Mouse (Mus musculus) thymus, adult 2 months (tissue): ENCODE results near the gene Me1. TPM values are rescaled to one million over a fixed set of nuclear protein-coding genes. Genes with fewer than 3 reads are reported as not detected.

Experiments
- DNase-seq: peaks from one replicate; pipeline ENCODE4 v3.0.0; 2021
- H3K27ac ChIP-seq: fragments of 200-500 bp; 2 replicates; pipeline ENCODE4 v1.5.1; 2012; ENCODE audit warnings: low read length, control low read depth; ENCODE audit not compliant: control insufficient read depth, insufficient read depth
- H3K27me3 ChIP-seq: fragments of 200-500 bp; 2 replicates; pipeline ENCODE4 v1.6.1; 2012; ENCODE audit warnings: mild to moderate bottlenecking, low read length, moderate library complexity, mixed read lengths; ENCODE audit not compliant: control insufficient read depth, insufficient read depth
- H3K36me3 ChIP-seq: fragments of 200-500 bp; 2 replicates; pipeline ENCODE4 v1.6.1; 2012; ENCODE audit warnings: mild to moderate bottlenecking, low read length, moderate library complexity; ENCODE audit not compliant: control insufficient read depth, insufficient read depth
- H3K4me1 ChIP-seq: fragments of 200-500 bp; replicated peaks from 2 replicates; pipeline ENCODE4 v1.6.1; 2012; ENCODE audit warnings: low read length; ENCODE audit not compliant: control insufficient read depth, insufficient read depth
- H3K4me3 ChIP-seq: fragments of 200-500 bp; 2 replicates; pipeline ENCODE4 v1.5.1; 2012; ENCODE audit warnings: mild to moderate bottlenecking, low read length, control low read depth, moderate library complexity; ENCODE audit not compliant: control insufficient read depth, insufficient read depth
- CTCF ChIP-seq: fragments of 200-500 bp; IDR thresholded peaks from 2 replicates; pipeline ENCODE4 v1.5.1; 2012; ENCODE audit warnings: mild to moderate bottlenecking, control low read depth, low read length, moderate library complexity, borderline replicate concordance; ENCODE audit not compliant: control insufficient read depth, poor library complexity, insufficient read depth; ENCODE audit errors: extremely low read depth
- POLR2A ChIP-seq: fragments of 200-500 bp; IDR thresholded peaks from 2 replicates; pipeline ENCODE4 v1.6.1; 2012; ENCODE audit warnings: mild to moderate bottlenecking, low read length, control low read depth, moderate library complexity; ENCODE audit not compliant: control insufficient read depth, poor library complexity, insufficient read depth; ENCODE audit errors: extremely low read depth
- WGBS: fragments of 180-500 bp; shearing (Covaris S2); methylation state at CpG from one replicate; pipeline ENCODE4 v1.1.7; 2018; 5-methylcytosine and 5-hydroxymethylcytosine counted together
- polyA plus RNA-seq: library from polyadenylated mRNA; depleted of rRNA; stranded (reverse); fragments of >200 nt; gene quantifications from 2 replicates; pipeline ENCODE4 v1.2.3, GENCODE M21; 2012

Me1 gene
- polyA plus RNA-seq, 1 experiment: 24.6 TPM

DNA sequence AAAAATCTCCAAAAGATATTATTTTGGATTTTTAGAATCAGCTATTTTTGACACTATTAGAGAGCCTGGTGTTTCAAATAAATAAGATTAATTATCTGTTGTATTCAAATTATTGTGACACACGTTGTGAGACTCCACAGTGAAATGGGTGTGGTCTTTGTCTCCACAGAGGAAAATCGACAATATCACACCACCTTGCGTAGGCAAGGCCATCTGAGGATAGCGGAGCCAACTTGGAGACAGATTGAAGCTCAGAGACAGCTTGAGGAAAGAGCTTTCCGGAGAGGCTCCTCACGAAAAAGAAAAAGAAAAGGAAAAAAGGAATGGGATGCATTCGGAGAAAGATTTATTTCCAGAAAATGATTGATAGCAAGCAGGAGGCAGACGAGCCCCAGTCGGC, 39.0 kb upstream of the Me1 start:
- Histone ChIP-seq H3K36me3 (no peaks in the 10 kb centered on the region), H3K27me3 (no peaks in the 10 kb centered on the region), H3K27ac (no peak overlapping the region), H3K4me1 (no peaks in the 10 kb centered on the region), H3K4me3 (no peak overlapping the region)
- TF ChIP-seq POLR2A (no peak), CTCF (no peak)
- WGBS: 80% methylated on average over 9 of the region's 9 CpGs
- DNase-seq: no peak

DNA sequence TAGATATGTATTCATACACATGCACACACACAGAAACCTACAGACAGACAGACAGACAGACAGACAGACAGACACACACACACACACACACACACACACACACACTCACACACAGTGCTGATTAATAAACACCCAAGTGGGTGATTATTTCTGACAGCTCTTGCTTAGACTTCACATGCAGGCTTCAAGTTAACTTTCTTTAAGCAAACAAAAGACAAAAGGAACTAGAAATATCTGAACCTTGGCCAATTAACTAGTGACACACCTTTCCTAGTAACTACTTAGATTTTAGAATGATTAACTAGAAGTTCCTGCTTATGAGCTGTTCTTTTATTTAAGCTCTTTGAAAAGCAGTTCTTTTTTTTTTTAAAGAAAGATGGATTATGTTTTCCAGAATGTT, 38.6 kb upstream of the Me1 start:
- Histone ChIP-seq H3K27ac (no peak overlapping the region), H3K4me3 (no peak overlapping the region), H3K36me3 (no peaks in the 10 kb centered on the region), H3K4me1 (no peaks in the 10 kb centered on the region), H3K27me3 (no peaks in the 10 kb centered on the region)
- TF ChIP-seq CTCF (no peak), POLR2A (no peak)
- no peak for DNase-seq

DNA sequence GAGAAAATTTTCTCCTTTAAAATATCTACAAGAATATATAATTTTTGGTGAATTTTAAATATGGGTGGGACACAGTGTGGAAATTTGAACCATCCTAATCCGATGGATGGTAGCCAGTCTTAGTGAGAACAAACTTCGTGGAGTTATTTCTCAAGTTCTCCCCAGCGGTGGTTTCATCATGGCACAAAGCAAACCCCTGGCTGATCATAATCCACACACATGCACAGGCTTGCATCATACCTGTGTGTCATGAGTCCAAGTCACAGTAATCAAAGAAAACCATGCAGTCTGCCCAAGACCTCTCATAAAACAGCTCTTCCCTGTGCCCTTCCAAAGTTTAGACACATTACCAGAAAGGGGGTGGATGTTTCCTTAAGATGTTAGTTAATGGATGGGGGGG, 34.1 kb upstream of the Me1 start:
- TF ChIP-seq CTCF (no peak), POLR2A (no peak)
- WGBS: 92% methylated on average over 3 of the region's 3 CpGs
- no peak overlapping the region for H3K27ac ChIP-seq
- no peaks in the 10 kb centered on the region for H3K36me3 ChIP-seq
- H3K4me3 ChIP-seq: no peak overlapping the region
- H3K4me1 ChIP-seq: no peaks in the 10 kb centered on the region
- no peaks in the 10 kb centered on the region for H3K27me3 ChIP-seq
- DNase-seq: no peak

GRCm38 (mm10) chr9:86729084-86729483, 33.3 kb upstream of the Me1 start:
- TF ChIP-seq POLR2A (no peak), CTCF (no peak)
- Histone ChIP-seq H3K4me3 (no peak overlapping the region), H3K27me3 (no peaks in the 10 kb centered on the region), H3K36me3 (no peaks in the 10 kb centered on the region), H3K4me1 (no peaks in the 10 kb centered on the region), H3K27ac (no peak overlapping the region)
- DNase-seq: no peak
- 68% methylated on average over 1 of the region's 1 CpGs for WGBS

GRCm38 (mm10) chr9:86728214-86728814, 32.6 kb upstream of the Me1 start:
- DNase-seq: no peak
- TF ChIP-seq POLR2A (no peak), CTCF (no peak)
- WGBS: 88% methylated on average over 10 of the region's 10 CpGs
- no peak overlapping the region for H3K27ac ChIP-seq
- H3K36me3 ChIP-seq: no peaks in the 10 kb centered on the region
- H3K27me3 ChIP-seq: no peaks in the 10 kb centered on the region
- H3K4me3 ChIP-seq: no peak overlapping the region
- no peaks in the 10 kb centered on the region for H3K4me1 ChIP-seq

- H3K36me3 ChIP-seq: no peaks in the 10 kb centered on the region
These were observed 30.6 kb upstream of the Me1 start for GRCm38 (mm10) chr9:86726381-86726720.

GRCm38 (mm10) chr9:86725604-86726380, 30.0 kb upstream of the Me1 start:
- Histone ChIP-seq H3K36me3 (no peaks in the 10 kb centered on the region), H3K27me3 (no peaks in the 10 kb centered on the region), H3K4me1 (no peaks in the 10 kb centered on the region), H3K27ac (no peak overlapping the region), H3K4me3 (no peak overlapping the region)
- no peak for TF ChIP-seq POLR2A
- TF ChIP-seq CTCF: no peak
- WGBS: 73% methylated on average over 7 of the region's 7 CpGs
- DNase-seq: no peak

More at GRCm38 (mm10) chr9:86726381-86726720, 30.6 kb upstream of the Me1 start:
- 90% methylated on average over 5 of the region's 5 CpGs for WGBS
- no peaks in the 10 kb centered on the region for H3K4me1 ChIP-seq
- DNase-seq: no peak
- no peak overlapping the region for H3K4me3 ChIP-seq
- no peak for TF ChIP-seq POLR2A
- no peak for TF ChIP-seq CTCF
- no peaks in the 10 kb centered on the region for H3K27me3 ChIP-seq
- H3K27ac ChIP-seq: no peak overlapping the region
